Mouse (Mus musculus): ENCODE results near the gene Gak.
A peak's percentile ranks its signal among the peaks of the same experiment; 100 is the strongest.

The Gak gene

GRCm38 (mm10) chr5:108581361-108581891 lies 48.1 kb downstream of the Gak start:
- DNase-seq, result no peak

- no peak for DNase-seq
Measured at GRCm38 (mm10) chr5:108573054-108573453, 56.5 kb downstream of the Gak start.

GRCm38 (mm10) chr5:108570991-108571390 lies 58.6 kb downstream of the Gak start:
- DNase-seq, result no peak

GRCm38 (mm10) chr5:108567104-108567503 lies 62.5 kb downstream of the Gak start:
- no peak for DNase-seq

- no peak for DNase-seq
Measured at GRCm38 (mm10) chr5:108566523-108566922, 63.0 kb downstream of the Gak start.

- DNase-seq, result no peak
Measured at GRCm38 (mm10) chr5:108565381-108565780, 64.2 kb downstream of the Gak start.

GRCm38 (mm10) chr5:108564346-108564745 lies 65.2 kb downstream of the Gak start:
- DNase-seq, result no peak

GRCm38 (mm10) chr5:108562483-108562882 lies 67.1 kb downstream of the Gak start:
- no peak for DNase-seq

- DNase-seq, result no peak
Measured at GRCm38 (mm10) chr5:108556986-108557385, 72.6 kb downstream of the Gak start.

- no peak for DNase-seq
Measured at GRCm38 (mm10) chr5:108554041-108554440, 75.5 kb downstream of the Gak start.

GRCm38 (mm10) chr5:108550207-108550594 lies 79.4 kb downstream of the Gak start:
- DNase-seq, result no peak

- peak in 1 of 2 experiments; percentile 56 for DNase-seq
Measured at GRCm38 (mm10) chr5:108549489-108550206, 79.9 kb downstream of the Gak start, which contains the start of gene Cplx1. Gene Cplx1 (minus strand): TSS chr5:108550024.

- no peak for DNase-seq
Measured at GRCm38 (mm10) chr5:108549137-108549488, 80.4 kb downstream of the Gak start.

GRCm38 (mm10) chr5:108547636-108548035 lies 81.9 kb downstream of the Gak start:
- DNase-seq, result no peak

- DNase-seq, result no peak
Measured at GRCm38 (mm10) chr5:108543516-108544291, 85.9 kb downstream of the Gak start.

GRCm38 (mm10) chr5:108534188-108534587 lies 95.4 kb downstream of the Gak start:
- no peak for DNase-seq

GRCm38 (mm10) chr5:108522597-108522996 lies 107.0 kb downstream of the Gak start:
- DNase-seq, result no peak

- no peak for DNase-seq
Measured at GRCm38 (mm10) chr5:108521896-108522295, 107.7 kb downstream of the Gak start.

- DNase-seq, result no peak
Measured at GRCm38 (mm10) chr5:108521016-108521415, 108.5 kb downstream of the Gak start.

GRCm38 (mm10) chr5:108520153-108520552 lies 109.4 kb downstream of the Gak start:
- DNase-seq, result no peak
